Mouse (Mus musculus): ENCODE measurements at regions not wholly inside any gene's neighbourhood (a gene's known extent, or its start where the extent isn't known, plus 50 kb on each side); places are given as distances from the start of the nearest gene placed in this dataset.

- Histone ChIP-seq H3K36me3 (ENCODE audit: control insufficient read depth, insufficient read depth, low read length) (no peaks in the 10 kb centered on the region), H3K27me3 (replicated peaks; ENCODE audit: control insufficient read depth, insufficient read depth, low read length) (no peaks in the 10 kb centered on the region), H3K27ac (replicated peaks; ENCODE audit: low read depth, low read length) (no peak overlapping the region), H3K9ac (ENCODE audit: low read depth, low read length) (no peak overlapping the region), H3K4me3 (ENCODE audit: low read depth, low read length) (no peak overlapping the region), H3K4me2 (ENCODE audit: low read depth, low read length) (no peak overlapping the region), H3K9me3 (ENCODE audit: control insufficient read depth, low read length) (no peaks in the 10 kb centered on the region), H3K4me1 (ENCODE audit: control insufficient read depth, insufficient read depth, low read length) (0 out of 2 replicates have a peak, but pooled peaks cover 4% of the 10 kb centered on the region)
- no peak for DNase-seq (ENCODE audit: low spot score)
- ATAC-seq (ENCODE audit: low read depth) = no peak
- WGBS = 78% methylated on average over 12 of the region's 12 CpGs
Observed at GRCm38 (mm10) chr5:144647311-144648104, 101.8 kb downstream of the Nptx2 start.

DNA sequence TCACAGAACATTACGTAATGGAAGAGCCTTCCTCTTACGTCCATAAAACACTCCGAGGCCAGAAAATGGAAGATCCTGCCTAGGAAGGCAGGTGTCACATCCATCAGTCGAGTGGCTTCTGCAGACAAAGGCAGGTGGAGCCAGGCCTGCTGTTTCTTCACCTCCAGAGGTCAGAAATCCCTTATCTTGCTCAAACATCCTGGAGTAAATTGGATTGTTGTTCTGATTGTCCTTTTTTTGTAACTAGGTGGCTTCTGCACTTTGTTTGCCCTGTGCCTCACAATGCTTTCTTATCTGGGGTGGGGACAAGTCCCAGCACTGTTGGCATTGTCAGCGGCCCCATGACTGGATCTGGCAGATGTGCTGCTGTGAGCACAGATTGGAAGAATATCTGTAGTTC lies 106.5 kb downstream of the Nptx2 start:
- no peak overlapping the region for H3K4me2 ChIP-seq (ENCODE audit: low read depth, low read length)

GRCm38 (mm10) chr5:144662031-144662430 lies 99.6 kb downstream of the Tmem130 start:
- H3K4me2 ChIP-seq (ENCODE audit: low read depth, low read length) = no peak overlapping the region
- no peak overlapping the region for H3K4me3 ChIP-seq (ENCODE audit: low read depth, low read length)
- no peaks in the 10 kb centered on the region for H3K4me1 ChIP-seq (ENCODE audit: control insufficient read depth, insufficient read depth, low read length)
- H3K9ac ChIP-seq (ENCODE audit: low read depth, low read length) = no peak overlapping the region
- no peaks in the 10 kb centered on the region for H3K36me3 ChIP-seq (ENCODE audit: control insufficient read depth, insufficient read depth, low read length)
- no peak for DNase-seq (ENCODE audit: low spot score)
- no peaks in the 10 kb centered on the region for H3K27me3 ChIP-seq (replicated peaks; ENCODE audit: control insufficient read depth, insufficient read depth, low read length)
- WGBS = 76% methylated on average over 3 of the region's 3 CpGs
- no peak overlapping the region for H3K27ac ChIP-seq (replicated peaks; ENCODE audit: low read depth, low read length)
- no peaks in the 10 kb centered on the region for H3K9me3 ChIP-seq (ENCODE audit: control insufficient read depth, low read length)
- ATAC-seq (ENCODE audit: low read depth) = no peak

More for the DNA sequence above, 106.5 kb downstream of the Nptx2 start:
- no peaks in the 10 kb centered on the region for H3K36me3 ChIP-seq (ENCODE audit: control insufficient read depth, insufficient read depth, low read length)
- no peaks in the 10 kb centered on the region for H3K9me3 ChIP-seq (ENCODE audit: control insufficient read depth, low read length)
- no peak overlapping the region for H3K4me3 ChIP-seq (ENCODE audit: low read depth, low read length)
- H3K9ac ChIP-seq (ENCODE audit: low read depth, low read length) = no peak overlapping the region
- H3K27ac ChIP-seq (replicated peaks; ENCODE audit: low read depth, low read length) = no peak overlapping the region
- WGBS = 78% methylated on average over 5 of the region's 5 CpGs
- H3K27me3 ChIP-seq (replicated peaks; ENCODE audit: control insufficient read depth, insufficient read depth, low read length) = no peaks in the 10 kb centered on the region
- H3K4me1 ChIP-seq (ENCODE audit: control insufficient read depth, insufficient read depth, low read length) = no peaks in the 10 kb centered on the region
- ATAC-seq (ENCODE audit: low read depth) (no peak), DNase-seq (ENCODE audit: low spot score) (no peak)

DNA sequence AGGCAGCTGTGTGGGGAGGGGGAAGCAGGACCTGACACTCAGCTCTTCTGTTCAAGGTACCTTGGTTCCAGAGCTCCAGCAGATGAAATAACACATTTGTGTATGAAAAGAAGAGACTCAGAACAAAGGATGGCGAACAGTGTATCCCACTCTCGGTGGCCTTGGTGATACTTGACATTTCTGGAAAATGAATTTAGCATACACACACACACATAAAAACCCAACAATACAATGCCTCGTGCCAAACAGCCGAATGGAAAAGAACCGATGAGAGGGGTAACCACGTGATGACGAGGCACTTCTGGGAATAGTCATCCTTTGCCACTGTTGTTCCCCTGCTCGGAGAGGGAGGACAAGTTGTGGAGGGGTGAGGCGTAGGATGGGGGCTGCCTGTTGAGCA lies 97.6 kb downstream of the Tmem130 start:
- no peaks in the 10 kb centered on the region for H3K9me3 ChIP-seq (ENCODE audit: control insufficient read depth, low read length)
- 84% methylated on average over 9 of the region's 9 CpGs for WGBS
- no peak overlapping the region for H3K4me2 ChIP-seq (ENCODE audit: low read depth, low read length)
- DNase-seq (ENCODE audit: low spot score) (no peak), ATAC-seq (ENCODE audit: low read depth) (no peak)
- H3K27ac ChIP-seq (replicated peaks; ENCODE audit: low read depth, low read length) = no peak overlapping the region
- no peaks in the 10 kb centered on the region for H3K4me1 ChIP-seq (ENCODE audit: control insufficient read depth, insufficient read depth, low read length)
- no peaks in the 10 kb centered on the region for H3K36me3 ChIP-seq (ENCODE audit: control insufficient read depth, insufficient read depth, low read length)
- H3K4me3 ChIP-seq (ENCODE audit: low read depth, low read length) = no peak overlapping the region
- H3K9ac ChIP-seq (ENCODE audit: low read depth, low read length) = no peak overlapping the region
- no peaks in the 10 kb centered on the region for H3K27me3 ChIP-seq (replicated peaks; ENCODE audit: control insufficient read depth, insufficient read depth, low read length)

DNA sequence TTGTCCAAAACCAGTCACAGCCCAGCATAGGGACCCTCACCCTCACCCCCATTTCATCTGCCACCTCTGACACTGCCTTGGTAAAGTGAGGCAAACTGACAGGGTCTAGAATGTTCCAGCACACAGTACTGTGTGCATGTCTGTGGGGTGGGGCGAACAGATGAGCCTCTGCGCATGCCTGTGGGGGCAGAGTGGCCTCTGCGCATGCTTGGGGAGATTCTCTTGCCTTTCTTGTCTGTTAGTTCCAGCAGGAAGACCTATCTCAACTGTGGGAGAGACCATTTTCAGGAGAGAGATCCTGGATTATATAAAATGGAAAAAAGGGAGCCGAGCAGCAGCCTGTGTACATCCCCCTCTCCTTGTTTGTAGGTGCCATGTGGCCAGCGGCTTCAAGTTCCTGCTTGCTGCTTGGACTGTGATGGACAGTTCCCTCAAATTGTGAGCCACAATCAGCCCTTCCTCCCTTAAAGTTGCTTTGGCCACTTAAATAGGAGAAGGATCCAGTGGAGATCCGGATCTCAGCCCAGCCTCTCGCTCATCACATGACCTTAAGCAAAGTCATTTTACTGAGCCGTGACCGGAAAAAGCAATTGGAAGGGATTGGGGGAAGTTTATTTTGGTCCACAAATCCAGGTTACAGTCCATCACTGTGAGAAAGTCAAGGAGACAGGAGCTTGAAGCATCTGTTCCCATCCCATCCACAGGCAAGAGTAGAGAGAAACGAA lies 96.9 kb downstream of the Tmem130 start:
- 84% methylated on average over 10 of the region's 10 CpGs for WGBS
- DNase-seq (ENCODE audit: low spot score) (no peak), ATAC-seq (ENCODE audit: low read depth) (no peak)
- no peaks in the 10 kb centered on the region for H3K4me1 ChIP-seq (ENCODE audit: control insufficient read depth, insufficient read depth, low read length)
- H3K27me3 ChIP-seq (replicated peaks; ENCODE audit: control insufficient read depth, insufficient read depth, low read length) = no peaks in the 10 kb centered on the region
- H3K36me3 ChIP-seq (ENCODE audit: control insufficient read depth, insufficient read depth, low read length) = no peaks in the 10 kb centered on the region
- no peak overlapping the region for H3K4me2 ChIP-seq (ENCODE audit: low read depth, low read length)
- no peaks in the 10 kb centered on the region for H3K9me3 ChIP-seq (ENCODE audit: control insufficient read depth, low read length)
- no peak overlapping the region for H3K4me3 ChIP-seq (ENCODE audit: low read depth, low read length)
- H3K27ac ChIP-seq (replicated peaks; ENCODE audit: low read depth, low read length) = no peak overlapping the region
- no peak overlapping the region for H3K9ac ChIP-seq (ENCODE audit: low read depth, low read length)

DNA sequence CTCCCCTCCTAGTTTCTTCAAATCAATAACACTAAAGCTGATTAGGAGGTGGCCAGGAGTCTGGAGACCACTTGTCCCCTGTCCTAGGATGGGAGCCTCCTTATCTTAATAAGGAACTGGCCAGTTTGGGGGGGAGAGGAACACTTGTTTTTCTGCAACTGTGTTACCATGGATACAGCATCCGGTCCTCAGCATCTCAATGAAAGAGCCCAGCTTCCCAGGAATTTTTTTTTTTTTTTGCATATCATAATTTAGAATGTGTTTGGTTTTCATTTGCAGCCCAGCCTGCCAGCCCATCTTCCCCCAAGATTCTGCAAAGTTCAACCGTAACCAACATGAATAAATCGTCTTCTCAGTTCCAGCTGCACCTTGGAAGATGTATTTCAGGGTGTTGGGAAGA lies 93.6 kb downstream of the Tmem130 start:
- WGBS = 59% methylated on average over 3 of the region's 3 CpGs
- Histone ChIP-seq H3K9ac (ENCODE audit: low read depth, low read length) (no peak overlapping the region), H3K27ac (replicated peaks; ENCODE audit: low read depth, low read length) (no peak overlapping the region), H3K27me3 (replicated peaks; ENCODE audit: control insufficient read depth, insufficient read depth, low read length) (no peaks in the 10 kb centered on the region), H3K36me3 (ENCODE audit: control insufficient read depth, insufficient read depth, low read length) (no peaks in the 10 kb centered on the region), H3K4me2 (ENCODE audit: low read depth, low read length) (no peak overlapping the region), H3K9me3 (ENCODE audit: control insufficient read depth, low read length) (no peaks in the 10 kb centered on the region), H3K4me1 (ENCODE audit: control insufficient read depth, insufficient read depth, low read length) (no peaks in the 10 kb centered on the region), H3K4me3 (ENCODE audit: low read depth, low read length) (no peak overlapping the region)
- no peak for ATAC-seq (ENCODE audit: low read depth)
- no peak for DNase-seq (ENCODE audit: low spot score)

DNA sequence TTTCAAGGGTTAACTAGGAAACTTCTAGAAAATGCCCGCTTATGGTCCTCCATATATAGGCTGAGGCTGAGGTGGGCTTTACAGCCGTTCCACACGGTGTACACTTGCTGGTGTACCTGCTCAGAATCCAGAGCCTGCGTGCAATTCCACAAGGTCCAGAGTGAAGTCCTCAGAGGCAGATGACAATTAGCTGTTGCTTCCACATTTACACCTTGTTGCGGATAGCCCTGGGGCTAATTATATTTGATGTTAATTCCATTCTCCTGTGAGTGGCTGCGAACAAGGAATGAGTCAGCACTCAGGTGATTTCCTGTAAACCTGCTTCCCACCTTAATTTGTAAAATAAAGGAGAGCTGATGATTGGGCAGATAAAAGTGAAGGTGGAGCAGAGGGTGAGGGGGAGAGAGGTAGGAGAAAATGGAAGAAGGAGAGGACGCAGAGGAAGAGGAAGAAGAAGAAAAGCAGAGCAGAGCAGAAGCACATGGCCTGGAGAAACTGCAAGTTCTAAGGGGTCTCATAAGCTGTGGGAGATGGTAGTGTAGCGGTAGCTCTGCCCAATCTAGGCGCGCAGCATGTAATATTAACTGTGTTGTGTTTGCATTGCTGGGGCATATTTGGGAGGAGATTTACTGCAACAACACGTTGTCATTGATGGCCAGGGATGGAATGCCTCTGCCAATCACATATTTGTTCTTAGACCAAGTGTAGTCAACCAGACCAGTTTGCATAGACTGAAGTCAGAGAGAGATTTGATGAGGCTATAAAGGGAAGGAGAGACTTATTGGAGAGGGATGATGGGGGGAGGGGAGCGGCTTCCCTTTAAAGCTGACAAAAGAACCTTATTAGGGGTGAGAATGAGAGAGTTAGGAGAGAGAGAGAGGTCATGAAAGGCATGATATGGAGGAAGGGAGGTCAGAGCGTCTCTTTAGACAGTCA lies 82.5 kb downstream of the Tmem130 start:
- DNase-seq (ENCODE audit: low spot score) = no peak
- 81% methylated on average over 13 of the region's 13 CpGs for WGBS
- Histone ChIP-seq H3K9me3 (ENCODE audit: control insufficient read depth, low read length) (no peaks in the 10 kb centered on the region), H3K27ac (replicated peaks; ENCODE audit: low read depth, low read length) (no peak overlapping the region), H3K4me3 (ENCODE audit: low read depth, low read length) (no peak overlapping the region), H3K27me3 (replicated peaks; ENCODE audit: control insufficient read depth, insufficient read depth, low read length) (no peaks in the 10 kb centered on the region), H3K9ac (ENCODE audit: low read depth, low read length) (no peak overlapping the region), H3K4me2 (ENCODE audit: low read depth, low read length) (no peak overlapping the region), H3K4me1 (ENCODE audit: control insufficient read depth, insufficient read depth, low read length) (no peaks in the 10 kb centered on the region), H3K36me3 (ENCODE audit: control insufficient read depth, insufficient read depth, low read length) (no peaks in the 10 kb centered on the region)
- ATAC-seq (ENCODE audit: low read depth) = no peak

DNA sequence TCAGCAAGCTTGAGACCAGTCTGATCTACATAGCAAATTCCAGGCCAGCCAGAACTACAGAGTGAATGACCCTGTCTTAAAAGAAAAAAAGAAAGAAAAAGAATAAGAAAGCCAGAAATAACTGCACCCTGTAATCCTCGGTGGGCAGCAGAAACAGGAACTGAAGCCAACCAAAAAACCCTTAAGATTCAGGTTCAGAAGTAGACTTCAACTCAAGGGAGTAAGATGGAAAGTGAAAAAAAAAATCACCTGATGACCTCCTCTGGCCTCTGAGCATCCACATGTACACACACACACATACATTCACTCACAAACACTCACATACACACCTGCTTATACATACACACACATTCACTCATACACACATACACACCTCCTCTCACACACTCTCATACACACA lies 77.4 kb downstream of the Tmem130 start:
- Histone ChIP-seq H3K4me2 (ENCODE audit: low read depth, low read length) (no peak overlapping the region), H3K27me3 (replicated peaks; ENCODE audit: control insufficient read depth, insufficient read depth, low read length) (no peaks in the 10 kb centered on the region), H3K36me3 (ENCODE audit: control insufficient read depth, insufficient read depth, low read length) (no peaks in the 10 kb centered on the region), H3K4me1 (ENCODE audit: control insufficient read depth, insufficient read depth, low read length) (peaks cover 16% of the 10 kb centered on the region), H3K9me3 (ENCODE audit: control insufficient read depth, low read length) (no peaks in the 10 kb centered on the region), H3K27ac (replicated peaks; ENCODE audit: low read depth, low read length) (no peak overlapping the region), H3K9ac (ENCODE audit: low read depth, low read length) (no peak overlapping the region), H3K4me3 (ENCODE audit: low read depth, low read length) (no peak overlapping the region)
- no peak for DNase-seq (ENCODE audit: low spot score)
- WGBS = 58% methylated on average over 1 of the region's 1 CpGs
- ATAC-seq (ENCODE audit: low read depth) = no peak

Data from embryonic facial prominence, embryonic 14.5 days (tissue).